Mouse (Mus musculus) small intestine, adult 2 months (tissue): Measurements from ENCODE around the gene Efcc1.

Experiments used
- CTCF ChIP-seq: fragments of 200-500 bp; IDR thresholded peaks from 2 replicates; pipeline ENCODE4 v1.5.1; 2012; ENCODE audit warnings: low read depth, mild to moderate bottlenecking, control low read depth, inconsistent platforms, low read length, moderate library complexity, mixed read lengths; ENCODE audit not compliant: insufficient replicate concordance, insufficient read length; ENCODE audit errors: extremely low read depth
- POLR2A ChIP-seq: fragments of 200-500 bp; IDR thresholded peaks from 2 replicates; pipeline ENCODE4 v1.6.1; 2012; ENCODE audit warnings: low read depth, mild to moderate bottlenecking, control low read depth, inconsistent platforms, low read length, moderate library complexity

GRCm38 (mm10) chr6:87802462-87802861 lies 71.8 kb downstream of the Efcc1 start:
- TF ChIP-seq CTCF: no peak
- no peak for TF ChIP-seq POLR2A
